Mouse (Mus musculus) c-Kit-positive CD71-positive TER-119-positive erythroid progenitor cells, embryonic 14.5 days (primary cell): Measurements from ENCODE around the gene Eogt.

Experiments
- DNase-seq: peaks from one replicate; pipeline ENCODE4 v3.0.0-alpha.2; 2013; ENCODE audit warnings: low spot score

The Eogt gene

DNA sequence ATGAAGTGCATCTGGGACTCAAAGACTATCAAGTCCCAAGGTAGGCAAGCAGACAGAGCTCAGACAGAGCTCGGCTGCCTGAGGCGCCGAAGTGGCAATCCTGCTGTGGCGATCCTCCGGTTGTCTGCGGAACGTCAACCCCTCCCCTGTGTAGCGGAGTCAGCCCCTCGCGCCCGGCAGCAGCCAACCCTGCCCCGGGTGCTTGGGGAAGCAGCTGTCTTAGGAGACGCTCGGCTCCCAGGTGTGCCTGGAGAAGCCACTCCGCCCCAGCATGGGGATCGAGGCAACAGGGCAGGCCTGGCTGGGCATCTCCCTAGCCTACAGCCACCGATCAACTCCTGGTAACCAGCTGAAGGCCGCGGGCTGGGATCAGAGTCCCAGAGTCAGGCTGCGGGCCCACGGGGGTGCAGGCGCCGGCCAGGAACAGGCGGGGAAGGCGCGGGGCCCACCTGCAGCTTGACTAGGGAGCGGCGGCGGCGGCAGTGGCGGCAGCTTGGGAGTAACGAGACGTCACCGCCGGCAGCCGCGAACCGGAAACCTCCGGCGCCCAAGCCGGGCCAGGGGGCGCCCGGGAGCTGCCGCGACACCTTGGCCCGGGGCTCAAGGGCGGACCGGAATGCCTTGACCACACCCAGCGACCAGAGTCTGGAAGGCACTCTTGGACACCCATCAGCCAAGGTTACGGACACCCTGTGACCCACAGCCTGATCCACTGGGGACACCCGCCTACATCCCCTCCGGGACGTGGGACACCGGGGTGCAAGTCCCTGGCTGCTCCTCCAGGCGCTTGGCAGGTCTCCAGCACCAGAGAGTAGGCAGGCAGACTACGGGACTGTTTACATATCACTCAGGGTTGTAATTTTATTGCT lies at the start of gene Eogt:
Gene Eogt, minus strand, starts transcription at position 800 of the 869 bp plus-strand sequence.
- DNase-seq: peak; percentile 67

DNA sequence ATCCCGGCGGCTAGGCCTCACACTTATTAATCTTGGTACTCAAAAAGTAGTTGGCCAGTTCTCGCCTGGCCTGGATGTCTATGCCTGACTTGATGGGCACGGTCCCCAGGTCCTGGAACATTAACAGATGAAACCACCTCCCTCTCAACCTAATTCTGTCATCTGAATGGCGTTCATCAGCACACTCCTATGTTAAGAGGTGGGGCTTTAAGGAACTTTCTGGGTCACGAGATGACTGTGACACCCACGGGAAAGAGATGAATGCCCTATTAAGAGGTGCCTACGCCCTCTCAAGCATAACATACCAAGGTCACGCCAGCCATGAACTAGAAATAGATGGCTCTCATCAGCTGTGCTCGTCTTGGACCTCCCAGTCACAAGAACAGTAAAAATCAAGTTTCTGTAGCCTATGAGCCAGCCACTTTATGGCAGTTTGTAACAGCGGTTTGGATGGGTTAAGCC lies 30.4 kb upstream of the Eogt start:
- peak; percentile 62 for DNase-seq

DNA sequence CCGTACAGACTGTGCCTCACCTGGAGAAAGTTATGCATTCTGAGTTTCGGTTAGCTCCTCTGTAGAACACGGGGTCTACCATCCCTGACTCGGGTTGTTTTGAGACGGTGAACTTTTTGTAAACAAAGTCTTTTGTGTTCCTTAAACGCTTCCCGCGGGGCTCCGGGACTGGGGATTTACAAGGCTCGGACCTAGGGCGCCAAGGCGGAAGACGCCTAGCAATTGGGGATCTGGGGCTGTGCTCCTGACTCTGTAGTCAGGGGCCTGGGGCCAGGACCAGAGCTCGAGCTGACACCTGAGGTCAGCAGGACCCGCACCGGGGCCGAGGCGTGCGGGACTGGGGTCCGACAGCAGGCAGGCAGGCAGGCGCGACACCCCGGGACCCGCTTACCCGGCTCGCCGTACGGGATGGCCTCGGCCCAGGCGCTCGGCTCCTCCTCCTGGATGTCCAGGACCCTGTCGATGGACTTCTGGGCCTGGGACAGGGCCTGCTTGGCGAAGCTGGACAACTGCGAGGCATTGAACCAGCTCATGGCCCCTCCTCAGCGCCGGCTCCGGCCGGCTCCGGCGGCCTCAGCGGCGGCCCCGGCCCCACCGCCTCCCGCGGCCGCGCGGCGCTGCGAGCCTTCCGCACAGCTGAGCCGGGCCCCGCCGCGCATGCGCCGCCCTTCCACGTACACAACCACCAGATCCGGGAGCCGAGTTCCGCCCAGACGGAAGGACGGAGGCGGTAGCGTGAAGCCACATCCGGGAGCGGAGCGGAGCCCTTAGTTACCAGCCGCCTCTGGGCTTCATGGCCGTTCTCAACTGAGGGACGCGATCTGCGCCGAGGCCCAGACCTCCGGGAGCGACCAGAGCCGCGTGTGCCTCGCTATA lies 29.7 kb upstream of the Eogt start, which contains the start of gene Tmf1:
Gene Tmf1, minus strand, starts transcription at position 632 of the 876 bp plus-strand sequence.
- peak; percentile 91 for DNase-seq

DNA sequence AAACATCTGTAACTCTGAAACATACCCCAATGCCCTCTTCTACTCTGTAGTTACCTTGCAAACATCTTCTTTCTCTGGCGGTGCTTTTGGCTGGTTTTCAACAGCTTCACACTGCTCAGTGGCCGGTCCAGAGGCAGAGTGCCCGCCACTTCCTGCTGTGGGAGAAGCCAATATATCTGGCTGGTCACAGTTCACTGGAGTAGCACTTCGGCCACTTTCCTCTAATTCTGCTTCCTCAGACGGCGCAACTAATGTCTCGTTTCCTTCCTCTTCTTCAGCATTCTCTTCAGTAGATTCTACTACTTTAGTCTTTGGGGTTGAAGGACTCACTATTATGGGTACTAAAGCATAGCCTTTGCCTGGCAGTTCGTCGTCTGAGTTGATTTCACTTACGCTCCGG lies 26.7 kb upstream of the Eogt start:
- DNase-seq: no peak

DNA sequence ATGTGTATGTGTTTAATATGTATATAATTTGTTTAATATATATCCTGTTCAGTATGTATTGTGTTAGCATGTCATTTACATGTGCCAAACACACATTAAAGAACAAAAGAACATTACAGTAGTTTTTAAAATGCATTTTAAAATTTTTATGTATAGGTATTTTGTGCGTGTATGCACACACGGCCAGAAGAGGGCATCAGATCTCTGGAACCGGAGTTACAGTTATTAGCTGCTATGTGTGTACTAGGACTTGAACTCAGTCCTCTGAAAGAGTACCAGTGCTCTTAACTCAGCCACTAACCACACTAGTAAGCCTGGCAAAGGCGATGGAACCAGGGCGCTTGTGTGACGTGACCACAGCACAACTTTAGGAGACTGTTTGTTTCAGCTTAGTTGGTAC lies 1.2 kb upstream of the Eogt start:
- DNase-seq: peak; percentile 15

DNA sequence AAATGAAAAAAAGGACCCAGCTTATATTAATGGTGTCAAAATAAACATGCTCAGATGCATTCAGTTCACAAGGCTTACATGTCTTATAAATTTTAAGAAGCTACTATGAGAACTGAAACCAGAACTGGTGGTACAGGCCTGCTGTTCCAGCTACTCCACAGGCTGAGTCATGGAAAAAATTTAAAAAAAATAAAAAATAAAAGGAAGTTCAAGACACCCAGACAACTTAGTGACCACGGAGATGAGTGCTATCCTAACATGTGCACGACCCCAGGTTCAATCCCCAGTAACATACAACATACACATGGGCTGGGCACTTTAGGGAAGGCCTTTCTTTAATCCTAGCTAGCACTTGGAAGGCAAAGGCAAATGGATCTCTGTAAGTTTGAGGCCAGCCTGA lies 739 bp upstream of the Eogt start:
- no peak for DNase-seq

DNA sequence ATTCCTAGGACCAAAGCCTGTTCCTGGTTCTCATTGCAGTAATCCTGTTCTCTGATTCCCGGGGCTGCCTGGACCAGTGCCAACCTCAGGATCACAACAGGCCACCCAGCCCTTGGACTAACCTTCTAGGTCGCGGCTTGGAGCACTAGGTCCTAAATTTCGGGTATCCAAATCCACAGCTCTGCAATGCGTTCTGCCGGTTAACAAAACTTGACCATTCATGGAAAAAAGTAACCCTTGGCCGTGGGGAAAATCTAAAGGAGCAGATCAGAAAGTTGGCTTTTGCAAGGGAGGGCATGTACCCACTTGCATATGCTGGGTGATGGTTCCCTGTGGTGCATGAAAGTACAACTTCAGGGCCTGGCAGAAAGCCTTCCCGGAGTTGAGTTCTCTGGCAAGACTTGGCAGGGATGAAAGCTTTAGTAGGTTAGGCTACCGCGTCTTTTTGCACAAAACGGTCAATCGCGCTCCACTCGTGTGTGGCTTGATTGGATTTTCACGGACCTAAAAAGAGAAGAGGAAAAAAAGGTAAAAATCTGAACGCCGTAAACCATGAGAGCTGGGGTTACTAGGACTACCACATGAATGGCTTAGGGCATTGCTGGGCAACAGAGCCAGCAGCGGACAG lies 1.1 kb downstream of the Eogt start:
- DNase-seq: peak; percentile 10

DNA sequence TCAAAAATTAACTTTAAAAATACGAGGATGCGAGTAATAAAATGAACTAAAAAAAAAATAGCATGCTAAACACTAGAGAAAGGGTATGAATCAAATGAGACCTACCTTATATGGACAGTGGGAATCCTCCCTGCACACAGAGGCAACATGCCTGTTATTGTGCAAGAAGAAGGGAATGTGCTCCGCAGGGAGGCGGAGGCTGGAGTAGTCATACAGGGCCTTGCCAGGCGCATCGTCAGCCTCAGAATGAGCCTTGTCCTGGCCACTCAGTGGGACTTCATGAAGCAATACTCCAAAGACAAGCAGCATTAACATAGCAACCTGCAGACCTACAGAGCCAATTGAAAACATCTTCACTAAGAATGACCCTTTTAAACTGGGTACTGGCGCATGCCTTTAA lies 3.8 kb downstream of the Eogt start:
- DNase-seq: no peak

DNA sequence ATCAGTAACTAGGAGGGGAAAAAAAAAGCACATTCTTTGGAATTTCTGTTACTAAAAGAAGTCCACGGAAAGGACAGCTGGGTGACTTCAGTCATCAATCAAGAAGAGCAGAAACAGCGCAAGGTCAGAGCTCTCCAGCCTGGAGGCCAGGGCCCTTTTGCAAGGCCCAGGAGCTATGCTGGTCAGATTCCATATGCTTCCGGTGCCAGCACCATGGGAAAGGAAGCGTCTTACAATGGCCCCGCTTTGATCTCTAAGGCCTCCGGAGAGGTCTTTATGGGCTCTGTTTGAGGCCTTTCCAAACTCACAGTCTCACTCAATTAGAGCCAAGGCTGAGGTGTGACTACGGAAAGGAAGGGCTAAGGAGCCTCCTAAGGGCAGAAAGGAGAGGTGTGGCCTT lies 4.6 kb downstream of the Eogt start:
- no peak for DNase-seq

DNA sequence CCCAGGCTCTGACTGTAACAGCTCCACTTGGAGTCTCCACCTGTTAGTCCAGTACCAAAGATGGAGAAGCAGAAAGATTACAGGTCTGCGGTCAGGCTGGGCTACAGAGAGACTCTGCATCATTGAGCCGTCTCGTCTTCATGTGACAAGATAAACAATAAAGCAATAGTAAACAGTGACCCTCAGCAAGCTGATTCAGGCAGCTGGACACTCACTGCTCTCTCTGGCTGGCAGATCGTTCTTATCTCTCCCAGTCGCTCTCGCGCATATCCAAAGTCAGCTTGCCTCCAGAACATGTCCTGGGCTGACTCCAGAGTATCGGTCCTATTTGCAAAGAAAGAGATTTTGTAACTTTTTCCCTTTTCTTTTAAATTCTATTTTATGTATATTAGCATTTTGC lies 6.4 kb downstream of the Eogt start:
- DNase-seq: no peak

DNA sequence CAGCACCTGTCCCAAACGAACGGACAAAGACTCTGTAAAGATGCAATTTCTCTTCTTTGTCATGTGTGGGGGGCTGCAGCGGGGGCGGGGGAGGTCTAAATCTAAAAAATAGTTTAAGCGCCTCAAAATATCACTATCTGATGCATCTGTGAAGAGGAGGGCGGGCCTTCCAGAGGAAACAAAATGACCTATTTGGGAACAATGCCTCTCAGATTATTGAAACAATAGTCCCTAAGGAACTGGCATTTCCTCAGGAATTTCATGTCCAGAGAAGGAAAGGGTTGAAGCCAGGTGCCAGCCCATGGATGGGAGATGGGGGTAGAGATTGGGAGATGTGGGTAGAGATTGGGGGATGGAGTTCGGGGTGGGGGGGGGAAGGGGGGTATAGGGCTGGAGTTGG lies 7.2 kb downstream of the Eogt start:
- DNase-seq: no peak

DNA sequence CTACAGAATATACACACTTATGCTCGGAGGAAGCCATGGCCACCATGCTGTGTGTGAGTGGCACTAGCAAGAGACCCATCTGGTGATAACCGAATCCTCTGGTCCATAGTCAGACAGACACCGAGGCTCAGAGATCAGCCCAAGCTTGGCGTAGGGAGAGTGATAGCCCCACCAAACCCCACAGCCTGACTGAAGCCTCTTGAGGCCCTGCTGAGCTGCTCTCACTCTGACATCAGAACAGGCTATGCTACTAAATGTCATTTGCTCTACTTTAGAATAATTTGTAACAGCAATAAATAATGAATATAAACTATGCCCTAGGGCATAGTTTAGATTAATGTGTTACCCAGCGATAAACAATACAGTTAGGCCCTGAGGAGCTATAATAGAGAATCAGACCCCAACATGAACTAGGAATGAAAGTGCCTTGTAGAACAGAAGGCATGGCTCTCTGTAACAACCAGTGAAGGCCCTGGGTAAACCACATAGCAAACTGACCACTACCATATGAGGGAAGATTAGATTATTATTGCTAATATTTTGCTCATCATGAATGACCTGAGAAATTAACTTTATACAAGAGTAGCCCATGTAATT lies 16.2 kb downstream of the Eogt start:
- DNase-seq: no peak

DNA sequence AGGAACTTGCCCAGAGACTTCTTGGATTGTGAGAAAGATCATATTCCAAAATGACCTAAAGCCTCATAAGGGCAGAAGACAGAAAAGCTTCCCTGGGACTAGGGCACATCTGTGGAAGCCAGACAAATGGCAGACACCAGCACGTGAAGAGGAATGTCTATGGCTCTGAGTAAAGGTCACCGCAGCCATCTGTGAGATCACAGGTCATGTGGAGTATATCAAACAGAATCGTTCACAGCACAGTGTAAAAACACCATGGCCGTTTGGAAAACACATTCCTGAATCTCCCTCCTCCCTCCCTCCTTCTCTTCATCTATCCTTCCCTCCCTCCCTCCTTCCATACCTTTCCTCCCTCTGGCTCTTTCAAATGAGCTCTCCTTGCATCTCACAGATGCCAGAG lies 17.2 kb downstream of the Eogt start:
- DNase-seq: no peak

DNA sequence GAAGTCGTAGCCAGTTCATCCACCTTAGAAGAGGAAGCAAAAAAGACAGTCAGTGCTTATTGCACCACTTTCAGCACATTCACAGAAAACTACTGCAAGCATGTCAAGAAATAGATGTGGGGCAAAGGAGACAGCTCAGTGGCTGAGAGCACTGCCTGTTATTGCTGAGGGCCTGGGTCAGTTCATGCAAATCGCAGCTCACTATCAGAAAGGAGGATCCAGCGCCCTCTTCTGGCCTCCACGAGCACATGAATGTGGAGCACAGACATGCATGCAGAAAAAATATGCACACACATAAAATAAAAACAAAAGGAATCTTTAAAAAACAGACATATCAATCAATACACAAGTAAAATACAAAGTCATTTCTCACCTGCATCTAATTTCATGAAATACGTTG lies 18.0 kb downstream of the Eogt start:
- no peak for DNase-seq

DNA sequence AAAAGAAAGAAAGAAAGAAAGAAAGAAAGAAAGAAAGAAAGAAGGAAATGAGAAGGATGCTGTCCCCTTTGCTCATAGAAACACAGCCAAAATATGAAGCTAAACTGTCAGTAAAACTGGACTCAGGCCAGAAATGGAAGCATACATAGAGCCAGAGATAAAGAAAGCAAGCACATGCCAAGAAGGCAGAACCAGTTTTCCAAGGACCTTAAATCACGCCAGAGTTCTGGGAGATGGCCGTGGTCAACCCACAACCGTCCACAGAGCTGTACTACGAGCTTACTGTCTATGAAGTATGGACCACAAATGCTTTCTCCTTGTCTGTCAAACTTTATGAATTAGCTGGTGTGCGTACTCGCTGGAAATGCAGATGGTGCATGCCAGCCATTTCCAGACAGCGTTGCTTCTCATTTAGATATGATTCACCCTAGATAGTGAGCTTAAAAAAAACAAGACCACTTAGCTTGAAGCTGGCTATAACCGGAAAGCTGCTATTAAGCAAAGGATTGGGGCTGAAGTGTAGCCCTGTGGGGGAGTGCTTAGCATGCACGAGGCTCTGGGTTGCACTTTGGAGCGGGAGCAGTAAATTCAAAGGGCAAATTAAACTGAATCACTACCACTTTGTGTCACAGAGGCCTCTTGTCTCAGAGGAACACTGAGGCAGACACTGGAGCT lies 24.5 kb downstream of the Eogt start:
- no peak for DNase-seq

DNA sequence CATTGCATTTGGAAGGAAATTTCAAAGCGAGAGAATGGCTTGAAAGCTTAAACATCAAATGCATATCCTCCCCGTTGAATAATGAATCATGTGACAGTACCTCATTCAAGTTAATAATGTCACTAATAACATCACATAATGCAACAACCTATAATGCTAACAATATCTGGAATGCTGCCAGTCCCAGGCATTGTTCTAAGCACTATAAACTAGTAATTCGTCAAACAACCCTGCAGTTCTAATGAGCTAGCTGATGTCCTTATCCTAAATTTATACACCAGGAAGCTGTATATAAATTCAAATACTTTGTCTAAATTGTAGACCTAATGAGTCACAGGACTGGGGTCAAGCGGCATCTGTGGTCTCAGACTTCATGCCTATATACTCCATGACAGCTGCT lies 28.1 kb downstream of the Eogt start:
- no peak for DNase-seq

DNA sequence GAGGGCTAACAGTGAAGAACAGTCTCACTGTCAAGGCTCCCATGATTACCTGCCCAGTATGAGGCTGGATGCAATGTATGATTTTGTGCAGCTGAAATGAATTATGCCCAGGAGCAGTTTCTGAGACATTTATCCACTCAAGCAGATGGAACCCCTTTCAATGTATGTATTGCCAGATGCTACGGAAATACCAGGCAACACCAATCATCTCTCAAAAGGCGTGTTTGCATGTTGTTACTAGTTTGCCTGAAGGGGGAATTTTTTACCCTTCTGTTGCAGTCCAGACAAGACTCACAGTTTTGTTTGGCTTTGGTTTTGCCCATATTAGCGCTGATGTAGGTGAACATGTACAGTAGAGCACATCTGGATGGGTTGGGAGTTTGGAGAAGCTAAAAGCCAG lies 30.7 kb downstream of the Eogt start:
- no peak for DNase-seq

DNA sequence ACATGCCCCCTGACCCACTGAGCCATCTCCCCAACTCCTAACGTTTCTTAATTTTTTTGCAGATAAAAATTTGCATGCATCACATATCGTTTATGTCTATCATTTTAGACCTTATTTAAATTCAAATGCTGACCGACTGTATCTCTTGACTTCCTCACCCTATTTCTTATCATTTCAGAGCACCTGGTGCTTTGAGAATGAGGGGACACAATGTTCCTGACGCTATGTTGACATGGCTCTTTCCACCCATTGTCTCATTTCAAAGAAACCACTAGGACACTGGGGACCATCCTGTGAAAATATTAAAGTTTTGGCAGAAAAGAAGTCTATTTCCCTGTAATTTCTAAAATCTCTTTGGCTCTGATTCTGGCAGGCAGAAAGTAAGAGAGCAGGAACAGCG lies 32.1 kb downstream of the Eogt start:
- no peak for DNase-seq

DNA sequence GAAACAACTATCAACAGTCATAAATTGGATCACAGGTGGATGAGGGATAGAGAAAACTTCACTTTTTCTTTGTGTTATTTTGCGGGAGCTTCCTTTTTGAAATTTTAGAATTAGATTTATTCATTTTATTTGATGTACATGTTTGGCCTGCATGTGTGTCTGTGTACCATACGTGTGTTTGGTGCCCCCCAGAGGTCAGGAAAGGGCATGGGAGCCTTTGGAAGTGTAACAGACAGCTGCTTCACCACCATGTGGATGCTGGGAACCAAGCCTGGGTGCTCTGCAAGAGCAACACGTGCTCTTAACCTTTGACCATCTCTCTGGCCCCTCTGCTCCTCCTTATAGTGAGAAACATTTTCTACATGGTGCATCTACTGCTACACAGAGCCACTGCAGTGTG lies 34.2 kb downstream of the Eogt start:
- DNase-seq: no peak

DNA sequence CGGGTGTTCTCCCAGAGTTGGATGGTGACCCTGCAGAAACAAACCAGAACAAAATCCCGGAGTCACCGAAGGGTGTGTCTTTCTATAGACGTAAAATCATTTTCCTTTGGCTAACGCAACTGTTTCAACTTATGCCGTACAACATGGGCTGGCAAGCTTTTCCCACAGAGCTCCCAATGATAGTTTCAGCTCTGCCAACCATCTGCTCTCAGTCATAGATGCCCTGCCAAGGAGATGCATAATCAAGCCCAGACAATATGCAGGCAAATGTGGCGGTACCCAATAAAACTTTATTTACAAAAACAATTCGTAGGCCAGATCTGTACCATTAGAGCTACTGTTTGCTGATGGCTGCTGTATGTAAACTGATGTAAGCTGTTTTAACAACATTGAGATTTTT lies 36.8 kb downstream of the Eogt start:
- no peak for DNase-seq

DNA sequence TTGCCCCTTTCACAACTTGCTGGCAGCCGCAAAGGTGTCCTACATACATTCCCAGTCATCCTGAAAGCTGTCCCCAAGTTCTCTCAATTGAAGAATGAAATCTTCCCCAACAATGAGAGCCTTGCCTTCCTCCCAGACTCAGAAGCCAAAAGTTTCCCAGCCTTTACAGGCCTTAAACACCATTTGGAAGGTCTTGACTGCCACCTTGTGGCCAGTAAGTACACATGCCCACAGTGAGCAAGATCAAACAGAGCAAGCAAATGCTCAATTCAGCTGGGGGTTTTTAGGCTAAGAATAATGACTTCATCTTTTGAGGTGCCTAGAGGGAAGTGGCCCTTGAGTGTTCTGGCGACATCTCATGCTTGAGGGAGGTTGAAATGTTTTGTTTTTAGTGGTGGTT lies 42.2 kb downstream of the Eogt start:
- DNase-seq: peak; percentile 45

DNA sequence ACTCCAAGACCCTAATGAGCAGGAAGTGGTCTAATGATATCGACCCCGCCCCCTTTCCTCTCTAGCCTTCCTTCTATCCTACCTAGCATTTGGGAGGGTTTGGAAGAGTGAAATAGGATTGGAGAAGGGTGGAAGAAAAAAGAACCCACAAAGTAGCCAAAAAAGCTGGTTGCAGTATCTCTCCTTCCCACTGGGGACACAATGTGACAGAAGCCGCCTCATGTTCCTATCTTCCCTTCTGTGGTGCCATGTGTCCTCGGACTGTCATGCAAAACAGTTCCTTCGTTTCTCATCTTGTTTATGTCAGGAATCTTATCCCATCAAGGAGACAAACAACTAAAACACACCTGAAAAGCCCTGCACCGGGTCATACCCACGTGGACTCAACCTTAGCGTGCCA lies 42.9 kb downstream of the Eogt start:
- no peak for DNase-seq
